Mouse (Mus musculus): Measurements from ENCODE around the gene Stard8.
"Not testable (repeated sequence)": the region's sequence is repeated elsewhere in the genome, so short reads cannot be mapped to it uniquely, and the experiment has no call there.

The Stard8 gene

GRCm38 (mm10) chrX:99003046-99003445, at the start of gene Stard8:
Stard8 (plus strand) TSS chrX:99003248.
- DNase-seq (ENCODE audit: low spot score in 2 of 2): no peak

GRCm38 (mm10) chrX:98953941-98954340, 49.1 kb upstream of the Stard8 start:
- no peak for DNase-seq (ENCODE audit: low spot score in 2 of 2)

- DNase-seq (ENCODE audit: low spot score in 2 of 2): no peak
These were observed 44.8 kb upstream of the Stard8 start for GRCm38 (mm10) chrX:98958287-98958686.

- no peak for DNase-seq (ENCODE audit: low spot score in 2 of 2)
These were observed 44.0 kb upstream of the Stard8 start for GRCm38 (mm10) chrX:98959050-98959449.

GRCm38 (mm10) chrX:98963742-98964141, 39.3 kb upstream of the Stard8 start:
- DNase-seq (ENCODE audit: low spot score in 2 of 2): no peak

GRCm38 (mm10) chrX:98964513-98964912, 38.5 kb upstream of the Stard8 start:
- DNase-seq (ENCODE audit: low spot score in 2 of 2): no peak

- DNase-seq (ENCODE audit: low spot score in 2 of 2): not testable (repeated sequence)
These were observed 16.4 kb upstream of the Stard8 start for GRCm38 (mm10) chrX:98986611-98987010.

- DNase-seq (ENCODE audit: low spot score in 2 of 2): peak; percentile 8 to 33
These were observed 13.5 kb upstream of the Stard8 start for GRCm38 (mm10) chrX:98989574-98989973.

GRCm38 (mm10) chrX:99002065-99002464, 983 bp upstream of the Stard8 start:
- no peak for DNase-seq (ENCODE audit: low spot score in 2 of 2)

GRCm38 (mm10) chrX:99010581-99010980, 7.5 kb downstream of the Stard8 start:
- no peak for DNase-seq (ENCODE audit: low spot score in 2 of 2)

- no peak for DNase-seq (ENCODE audit: low spot score in 2 of 2)
These were observed 8.2 kb downstream of the Stard8 start for GRCm38 (mm10) chrX:99011281-99011680.

- DNase-seq (ENCODE audit: low spot score in 2 of 2): no peak
These were observed 9.4 kb downstream of the Stard8 start for GRCm38 (mm10) chrX:99012486-99012885.

GRCm38 (mm10) chrX:99015705-99016104, 12.7 kb downstream of the Stard8 start:
- no peak for DNase-seq (ENCODE audit: low spot score in 2 of 2)

GRCm38 (mm10) chrX:99016987-99017386, 13.9 kb downstream of the Stard8 start:
- DNase-seq (ENCODE audit: low spot score in 2 of 2): no peak

GRCm38 (mm10) chrX:99017874-99018273, 14.8 kb downstream of the Stard8 start:
- peak in 1 of 2 experiments; percentile 10 for DNase-seq (ENCODE audit: low spot score in 2 of 2)

- no peak for DNase-seq (ENCODE audit: low spot score in 2 of 2)
These were observed 16.3 kb downstream of the Stard8 start for GRCm38 (mm10) chrX:99019303-99019702.

GRCm38 (mm10) chrX:99020215-99020614, 17.2 kb downstream of the Stard8 start:
- DNase-seq (ENCODE audit: low spot score in 2 of 2): no peak

- DNase-seq (ENCODE audit: low spot score in 2 of 2): no peak
These were observed 18.5 kb downstream of the Stard8 start for GRCm38 (mm10) chrX:99021593-99021992.

- no peak for DNase-seq (ENCODE audit: low spot score in 2 of 2)
These were observed 20.9 kb downstream of the Stard8 start for GRCm38 (mm10) chrX:99023951-99024350.

- DNase-seq (ENCODE audit: low spot score in 2 of 2): no peak
These were observed 32.4 kb downstream of the Stard8 start for GRCm38 (mm10) chrX:99035407-99035806.

GRCm38 (mm10) chrX:99042451-99042951, 39.5 kb downstream of the Stard8 start:
- peak; percentile 64 to 65 for DNase-seq (ENCODE audit: low spot score in 2 of 2)

GRCm38 (mm10) chrX:99043275-99043674, 40.2 kb downstream of the Stard8 start:
- no peak for DNase-seq (ENCODE audit: low spot score in 2 of 2)

GRCm38 (mm10) chrX:99043739-99044138, 40.7 kb downstream of the Stard8 start:
- DNase-seq (ENCODE audit: low spot score in 2 of 2): no peak

- DNase-seq (ENCODE audit: low spot score in 2 of 2): no peak
These were observed 42.3 kb downstream of the Stard8 start for GRCm38 (mm10) chrX:99045315-99045714.

Measured in frontal cortex, postnatal 10 days (tissue).